Mouse (Mus musculus) intestine, embryonic 14.5 days (tissue): ENCODE measurements at regions not wholly inside any gene's neighbourhood (a gene's known extent, or its start where the extent isn't known, plus 50 kb on each side); places are given as distances from the start of the nearest gene placed in this dataset.

Experiments used
- ATAC-seq: fragments of 200-750 bp; cut with Nextera tagmentation; replicated peaks from 2 replicates; pipeline ENCODE4 v1.8.0; 2017; ENCODE audit warnings: low read depth, moderate number of reproducible peaks, moderate TSS enrichment, moderate library complexity; ENCODE audit not compliant: low FRiP score, low TSS enrichment
- DNase-seq: peaks from one replicate; pipeline ENCODE4 v3.0.0-alpha.2; 2018; ENCODE audit warnings: low spot score
- H3K27ac ChIP-seq: fragments of 300-500 bp; sonication (generic); 2 replicates; pipeline ENCODE4 v1.5.1; 2014; ENCODE audit warnings: low read depth, mild to moderate bottlenecking, control low read depth
- H3K27me3 ChIP-seq: fragments of 300-500 bp; sonication (generic); replicated peaks from 2 replicates; pipeline ENCODE4 v1.6.1; 2014; ENCODE audit warnings: low read length, control low read depth; ENCODE audit not compliant: control insufficient read depth, insufficient read depth
- H3K36me3 ChIP-seq: fragments of 300-500 bp; sonication (generic); 2 replicates; pipeline ENCODE4 v1.6.1; 2014; ENCODE audit warnings: low read length, control low read depth; ENCODE audit not compliant: control insufficient read depth, insufficient read depth
- H3K4me1 ChIP-seq: fragments of 300-500 bp; sonication (generic); replicated peaks from 2 replicates; pipeline ENCODE4 v1.6.1; 2014; ENCODE audit warnings: low read length, control low read depth, mixed read lengths; ENCODE audit not compliant: control insufficient read depth, insufficient read depth
- H3K4me2 ChIP-seq: fragments of 300-500 bp; sonication (generic); 2 replicates; pipeline ENCODE4 v1.6.1; 2014; ENCODE audit warnings: low read length
- H3K4me3 ChIP-seq: fragments of 300-500 bp; sonication (generic); 2 replicates; pipeline ENCODE4 v1.5.1; 2014; ENCODE audit warnings: low read depth, low read length, control low read depth, mixed read lengths
- H3K9ac ChIP-seq: fragments of 300-500 bp; sonication (generic); 2 replicates; pipeline ENCODE4 v1.6.1; 2014; ENCODE audit warnings: mild to moderate bottlenecking, low read length
- H3K9me3 ChIP-seq: fragments of 300-500 bp; sonication (generic); 2 replicates; pipeline ENCODE4 v1.6.1; 2016; ENCODE audit warnings: low read length, control low read depth; ENCODE audit not compliant: control insufficient read depth
- WGBS: fragments of 180-500 bp; shearing (Covaris S2); extraction: QIAGEN DNeasy Blood & Tissue Kit; methylation state at CpG from one replicate; pipeline ENCODE4 v1.1.7; 2014; 5-methylcytosine and 5-hydroxymethylcytosine counted together

GRCm38 (mm10) chr12:13809291-13810154 is 342.3 kb downstream of the Fam84a start:
- ATAC-seq: no peak
- no peaks in the 10 kb centered on the region for H3K36me3 ChIP-seq
- H3K9me3 ChIP-seq: no peaks in the 10 kb centered on the region
- no peak overlapping the region for H3K9ac ChIP-seq
- H3K4me2 ChIP-seq: no peak overlapping the region
- 72% methylated on average over 6 of the region's 6 CpGs for WGBS
- H3K4me1 ChIP-seq: no peaks in the 10 kb centered on the region
- H3K27ac ChIP-seq: no peak overlapping the region
- no peak for DNase-seq
- H3K27me3 ChIP-seq: no peaks in the 10 kb centered on the region
- no peak overlapping the region for H3K4me3 ChIP-seq

- Histone ChIP-seq H3K27me3 (no peaks in the 10 kb centered on the region), H3K4me3 (no peak overlapping the region), H3K27ac (no peak overlapping the region), H3K4me2 (no peak overlapping the region), H3K4me1 (no peaks in the 10 kb centered on the region), H3K9me3 (no peaks in the 10 kb centered on the region), H3K36me3 (no peaks in the 10 kb centered on the region), H3K9ac (no peak overlapping the region)
- DNase-seq: no peak
- ATAC-seq: no peak
- WGBS: 69% methylated on average over 2 of the region's 2 CpGs
Measured at GRCm38 (mm10) chr12:13779752-13780151, 372.1 kb downstream of the Fam84a start.

- DNase-seq (no peak), ATAC-seq (no peak)
- Histone ChIP-seq H3K27ac (no peak overlapping the region), H3K36me3 (no peaks in the 10 kb centered on the region), H3K4me2 (no peak overlapping the region), H3K9ac (no peak overlapping the region), H3K4me3 (no peak overlapping the region), H3K4me1 (no peaks in the 10 kb centered on the region), H3K27me3 (no peaks in the 10 kb centered on the region), H3K9me3 (no peaks in the 10 kb centered on the region)
- WGBS: 84% methylated on average over 1 of the region's 1 CpGs
Measured at GRCm38 (mm10) chr12:13776687-13777086, 375.2 kb downstream of the Fam84a start.

- no peak for ATAC-seq
- H3K4me3 ChIP-seq: no peak overlapping the region
- 65% methylated on average over 2 of the region's 2 CpGs for WGBS
Measured at GRCm38 (mm10) chr12:13769696-13770095, 382.2 kb downstream of the Fam84a start.

GRCm38 (mm10) chr12:13769156-13769555 is 382.7 kb downstream of the Fam84a start:
- no peak overlapping the region for H3K9ac ChIP-seq
- no peak overlapping the region for H3K27ac ChIP-seq
- no peak overlapping the region for H3K4me2 ChIP-seq
- no peaks in the 10 kb centered on the region for H3K9me3 ChIP-seq
- DNase-seq (no peak), ATAC-seq (no peak)
- no peaks in the 10 kb centered on the region for H3K4me1 ChIP-seq
- no peaks in the 10 kb centered on the region for H3K27me3 ChIP-seq
- no peak overlapping the region for H3K4me3 ChIP-seq
- no peaks in the 10 kb centered on the region for H3K36me3 ChIP-seq
- WGBS: 83% methylated on average over 4 of the region's 4 CpGs

More at GRCm38 (mm10) chr12:13769696-13770095, 382.2 kb downstream of the Fam84a start:
- no peaks in the 10 kb centered on the region for H3K27me3 ChIP-seq
- DNase-seq: no peak
- no peaks in the 10 kb centered on the region for H3K36me3 ChIP-seq
- no peak overlapping the region for H3K4me2 ChIP-seq
- H3K9ac ChIP-seq: no peak overlapping the region
- H3K27ac ChIP-seq: no peak overlapping the region
- no peaks in the 10 kb centered on the region for H3K4me1 ChIP-seq
- no peaks in the 10 kb centered on the region for H3K9me3 ChIP-seq

GRCm38 (mm10) chr12:13766486-13766885 is 385.4 kb downstream of the Fam84a start:
- H3K36me3 ChIP-seq: no peaks in the 10 kb centered on the region
- no peak overlapping the region for H3K4me2 ChIP-seq
- DNase-seq (no peak), ATAC-seq (no peak)
- 88% methylated on average over 3 of the region's 3 CpGs for WGBS
- no peaks in the 10 kb centered on the region for H3K4me1 ChIP-seq
- no peaks in the 10 kb centered on the region for H3K27me3 ChIP-seq
- H3K9me3 ChIP-seq: no peaks in the 10 kb centered on the region
- no peak overlapping the region for H3K4me3 ChIP-seq
- no peak overlapping the region for H3K9ac ChIP-seq
- no peak overlapping the region for H3K27ac ChIP-seq

GRCm38 (mm10) chr12:13753878-13754277 is 398.0 kb downstream of the Fam84a start:
- WGBS: 87% methylated on average over 2 of the region's 2 CpGs
- no peak for ATAC-seq
- no peak overlapping the region for H3K27ac ChIP-seq

GRCm38 (mm10) chr12:13744323-13744931 is 407.4 kb downstream of the Fam84a start:
- Histone ChIP-seq H3K4me3 (no peak overlapping the region), H3K36me3 (no peaks in the 10 kb centered on the region), H3K9me3 (no peaks in the 10 kb centered on the region), H3K27me3 (no peaks in the 10 kb centered on the region), H3K27ac (no peak overlapping the region), H3K9ac (no peak overlapping the region), H3K4me1 (no peaks in the 10 kb centered on the region), H3K4me2 (no peak overlapping the region)
- no peak for ATAC-seq
- 67% methylated on average over 2 of the region's 2 CpGs for WGBS
- DNase-seq: no peak

More at GRCm38 (mm10) chr12:13753878-13754277, 398.0 kb downstream of the Fam84a start:
- H3K9ac ChIP-seq: no peak overlapping the region
- no peak for DNase-seq
- no peaks in the 10 kb centered on the region for H3K36me3 ChIP-seq
- H3K9me3 ChIP-seq: no peaks in the 10 kb centered on the region
- H3K4me1 ChIP-seq: no peaks in the 10 kb centered on the region
- H3K4me3 ChIP-seq: no peak overlapping the region
- no peaks in the 10 kb centered on the region for H3K27me3 ChIP-seq
- H3K4me2 ChIP-seq: no peak overlapping the region
